Mouse (Mus musculus) right cerebral cortex, postnatal 36 days (tissue): ENCODE data around the gene Gm5565.
"Not testable (repeated sequence)": the region's sequence is repeated elsewhere in the genome, so short reads cannot be mapped to it uniquely, and the experiment has no call there.

Experiments used
- DNase-seq, 2 experiments: peaks; one replicate each; pipeline ENCODE4 v3.0.0; 2022; ENCODE audit warnings: low spot score in 2 of 2, mixed read lengths in 1 of 2

Gm5565 gene

DNA sequence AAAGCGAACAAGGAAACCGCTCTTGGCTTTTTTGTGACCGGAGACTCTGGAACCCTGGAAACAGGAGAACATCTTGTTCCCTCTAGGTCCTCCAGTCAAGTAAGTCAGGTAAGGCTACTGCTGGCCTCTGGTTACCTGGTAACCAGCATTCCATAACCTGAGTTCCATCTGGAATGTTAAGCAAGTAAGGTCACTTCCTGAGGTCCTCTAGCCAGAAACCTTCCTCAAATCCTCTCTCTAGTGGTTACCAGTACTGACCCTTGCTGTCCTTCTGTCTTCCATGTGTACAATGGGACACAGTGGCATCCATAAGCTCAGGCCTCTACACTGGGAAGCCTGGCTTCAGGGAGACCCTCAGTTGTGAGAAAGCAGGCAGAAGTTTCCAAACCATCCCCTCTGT, at the start of gene Gm5565:
Gm5565 (minus strand) TSS at position 101 of the 400 bp plus-strand sequence.
- not testable (repeated sequence) for DNase-seq

DNA sequence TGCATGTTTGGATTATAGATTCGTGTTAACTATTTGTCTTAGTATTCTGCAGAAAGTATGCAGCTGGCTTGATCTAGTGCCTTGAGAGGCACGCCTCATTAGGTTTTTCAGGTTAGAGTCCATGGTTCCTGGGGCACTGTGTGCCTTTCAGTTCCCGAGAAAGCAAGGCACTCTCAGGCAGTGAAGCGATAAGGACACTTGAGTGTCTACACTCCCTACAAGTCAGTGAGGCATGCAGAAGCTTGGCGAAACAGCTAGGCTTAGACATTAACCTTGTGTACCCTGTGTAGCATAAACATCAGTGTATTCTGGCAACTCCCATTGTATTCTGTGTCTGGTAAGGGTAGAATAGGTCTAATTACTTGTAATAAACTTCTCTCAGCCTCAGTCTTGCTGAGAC, 45.2 kb upstream of the Gm5565 start:
- no peak for DNase-seq

DNA sequence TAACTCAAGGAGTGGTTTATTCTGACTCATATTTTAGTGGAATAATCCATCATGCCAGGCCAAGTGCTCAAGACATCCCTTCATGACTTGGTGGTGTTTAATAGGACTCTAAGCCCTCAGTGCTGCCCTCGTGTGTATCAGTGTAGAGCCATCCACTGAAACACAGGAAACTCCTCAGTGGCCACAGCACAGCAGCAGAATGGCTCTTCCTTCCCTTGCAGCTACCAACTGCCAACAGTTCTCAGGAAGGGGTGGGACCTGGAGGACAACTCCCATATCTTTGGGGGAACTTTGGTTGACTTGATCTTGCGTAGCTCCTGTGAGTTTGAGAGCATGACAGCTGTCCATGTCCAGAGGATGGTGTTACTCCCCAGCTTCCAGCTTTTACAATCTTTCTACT, 43.6 kb upstream of the Gm5565 start:
- no peak for DNase-seq

DNA sequence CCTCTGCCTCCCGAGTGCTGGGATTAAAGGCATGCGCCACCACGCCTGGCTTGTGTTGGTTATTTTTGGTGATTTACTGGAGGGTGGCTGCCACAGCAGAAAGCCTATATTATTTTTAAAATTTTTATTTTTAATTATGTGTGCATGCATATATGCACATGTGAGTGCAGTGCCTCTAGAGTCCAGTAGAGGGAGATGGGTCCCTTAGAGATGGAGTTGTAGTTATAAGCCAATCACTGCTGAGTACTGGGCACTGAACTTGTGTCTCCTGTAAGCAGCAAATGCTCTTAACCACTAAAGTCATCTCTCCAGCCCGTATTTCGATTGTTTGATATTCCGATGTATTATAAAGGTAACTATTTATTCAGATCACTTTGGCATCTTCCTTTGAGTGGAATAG, 40.2 kb upstream of the Gm5565 start:
- no peak for DNase-seq

DNA sequence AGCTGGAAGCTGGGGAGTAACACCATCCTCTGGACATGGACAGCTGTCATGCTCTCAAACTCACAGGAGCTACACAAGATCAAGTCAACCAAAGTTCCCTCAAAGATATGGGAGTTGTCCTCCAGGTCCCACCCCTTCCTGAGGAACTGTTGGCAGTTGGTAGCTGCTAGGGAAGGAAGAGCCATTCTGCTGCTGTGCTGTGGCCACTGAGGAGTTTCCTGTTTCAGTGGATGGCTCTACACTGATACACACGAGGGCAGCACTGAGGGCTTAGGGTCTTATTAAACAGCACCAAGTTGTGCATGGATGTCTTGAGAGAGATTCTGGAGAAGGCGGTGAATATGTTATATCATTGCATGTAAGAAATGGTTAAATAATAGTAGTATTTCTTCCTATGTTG, 39.2 kb upstream of the Gm5565 start:
- no peak for DNase-seq

DNA sequence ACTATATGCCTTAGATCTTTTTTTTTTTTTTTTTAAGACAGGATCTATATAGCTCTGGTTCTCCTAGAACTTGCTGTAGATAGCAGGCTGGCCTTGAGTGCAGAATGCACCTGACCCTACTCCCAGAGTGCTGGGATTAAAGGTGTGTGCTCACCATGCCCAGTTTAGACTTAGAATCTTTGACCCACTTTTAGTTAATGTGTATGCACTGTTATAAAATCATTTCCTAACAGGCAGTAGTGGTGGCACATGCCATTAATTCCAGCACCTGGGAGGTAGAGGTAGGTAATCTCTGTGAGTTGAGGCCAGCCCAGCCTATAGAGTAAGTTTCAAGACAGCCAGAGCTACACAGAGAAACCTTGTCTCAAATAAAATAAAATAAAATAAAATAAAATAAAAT, 38.7 kb upstream of the Gm5565 start:
- DNase-seq, result no peak

DNA sequence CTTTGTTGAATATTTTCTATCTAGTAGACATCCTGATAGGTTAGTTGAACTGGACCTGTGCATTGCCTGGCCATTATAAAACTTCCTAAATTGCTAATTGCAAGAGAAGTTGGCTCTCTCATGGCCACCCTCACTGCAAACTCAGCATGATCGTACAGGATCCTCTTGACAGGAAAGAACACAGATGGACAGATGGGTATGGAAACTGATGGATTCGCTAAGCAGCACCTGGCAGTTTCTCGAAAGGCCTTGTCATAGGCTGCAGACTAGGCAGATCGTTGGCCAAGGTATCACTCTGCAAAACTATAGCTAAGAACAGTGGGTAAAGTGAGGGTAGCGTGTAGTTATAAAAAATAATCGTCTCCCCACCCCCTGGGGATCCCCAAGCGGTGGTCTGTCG, 33.0 kb upstream of the Gm5565 start:
- no peak for DNase-seq

DNA sequence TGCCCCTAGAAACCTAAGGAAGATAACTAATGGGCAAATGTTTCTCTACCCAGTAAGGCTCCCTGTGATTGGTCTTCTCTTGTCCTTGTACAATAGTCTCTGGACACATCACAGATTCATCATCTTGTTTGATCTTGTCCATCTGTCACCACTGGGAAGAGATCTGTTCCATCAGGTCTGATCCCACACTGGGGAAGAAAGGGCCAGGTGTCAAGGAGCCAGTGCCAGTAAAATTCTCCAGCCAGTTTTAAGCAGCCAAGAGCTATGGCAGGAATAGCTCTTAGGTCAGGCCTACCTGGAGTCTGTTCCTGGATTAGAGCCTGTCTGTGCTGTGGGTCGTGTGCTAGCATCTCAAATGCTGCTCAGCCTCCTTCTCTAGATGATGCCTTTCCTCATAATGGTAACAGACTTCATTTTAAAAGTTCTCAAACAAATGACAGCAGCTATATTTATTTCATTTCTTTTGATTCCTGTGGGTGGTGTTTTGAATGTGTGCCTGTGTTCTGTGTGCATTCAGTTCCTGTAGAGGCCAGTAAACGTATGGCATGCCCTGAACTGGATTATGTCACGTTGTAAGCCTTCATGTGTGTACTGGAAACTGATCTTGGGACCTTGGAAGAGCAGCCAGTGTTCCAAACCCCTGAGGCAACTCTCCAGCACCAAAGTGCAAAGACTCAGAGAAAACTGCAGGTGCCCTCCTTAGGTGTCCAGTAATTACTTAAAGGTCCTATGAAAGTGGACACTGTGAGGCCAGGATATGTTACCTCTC, 30.3 kb upstream of the Gm5565 start:
- no peak for DNase-seq

DNA sequence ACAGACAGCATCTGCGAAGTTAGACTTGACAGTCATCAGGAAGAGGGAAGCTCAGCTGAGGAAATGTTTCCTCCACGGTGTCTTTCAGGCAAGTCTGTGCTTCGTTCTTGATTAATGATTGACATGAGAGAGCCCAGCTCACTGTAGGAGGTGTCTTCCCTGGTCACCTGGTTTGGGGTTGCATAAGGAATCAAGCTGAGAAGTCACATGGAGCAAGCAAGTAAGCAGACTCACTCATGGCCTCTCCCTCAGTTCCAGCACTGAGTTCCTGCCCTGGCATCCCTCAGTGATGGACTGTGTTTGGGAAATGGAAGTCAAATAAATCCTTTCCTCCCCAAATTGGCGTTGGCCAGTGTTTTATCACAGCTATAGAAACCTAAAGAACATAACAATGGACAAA, 29.8 kb upstream of the Gm5565 start:
- no peak for DNase-seq

DNA sequence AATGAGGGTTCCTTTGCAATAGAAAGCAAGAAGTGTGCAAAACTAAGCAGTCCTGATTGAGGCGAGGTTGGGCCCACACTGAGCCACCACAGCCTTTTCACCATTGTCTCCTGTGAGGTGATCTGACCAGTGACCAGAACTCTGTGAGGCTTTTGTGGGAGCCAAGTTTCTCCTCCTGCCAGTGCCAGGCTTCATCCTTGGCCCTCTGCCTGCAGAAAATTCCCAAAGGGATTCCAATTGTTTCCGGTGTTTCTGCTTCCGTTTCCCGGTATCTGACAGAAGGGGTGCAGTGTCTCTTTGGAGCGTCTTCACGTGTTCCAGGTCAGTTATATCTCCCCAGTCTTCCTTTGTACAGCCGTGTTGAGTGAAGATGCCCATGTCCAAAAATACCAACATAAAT, 28.4 kb upstream of the Gm5565 start:
- no peak for DNase-seq

DNA sequence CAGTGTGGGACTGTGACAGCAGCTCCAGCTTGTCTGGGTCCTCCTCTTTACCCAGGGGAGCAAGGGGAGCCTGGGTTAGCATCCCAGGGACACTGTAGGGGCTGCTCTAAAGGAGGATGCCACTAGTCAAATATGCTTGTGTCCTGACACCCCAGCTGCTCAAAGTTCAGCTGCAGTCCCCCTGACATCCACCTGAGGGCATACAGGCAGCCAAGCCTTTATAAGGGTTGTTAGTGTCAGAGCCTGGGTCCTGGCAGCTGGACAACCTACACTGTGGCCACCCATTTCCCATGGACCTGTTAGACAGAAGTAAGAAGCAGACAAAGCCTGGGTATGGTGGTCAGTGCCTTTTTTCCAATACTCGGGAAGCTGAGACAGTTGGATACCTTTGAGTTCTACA, 27.8 kb upstream of the Gm5565 start:
- no peak for DNase-seq

DNA sequence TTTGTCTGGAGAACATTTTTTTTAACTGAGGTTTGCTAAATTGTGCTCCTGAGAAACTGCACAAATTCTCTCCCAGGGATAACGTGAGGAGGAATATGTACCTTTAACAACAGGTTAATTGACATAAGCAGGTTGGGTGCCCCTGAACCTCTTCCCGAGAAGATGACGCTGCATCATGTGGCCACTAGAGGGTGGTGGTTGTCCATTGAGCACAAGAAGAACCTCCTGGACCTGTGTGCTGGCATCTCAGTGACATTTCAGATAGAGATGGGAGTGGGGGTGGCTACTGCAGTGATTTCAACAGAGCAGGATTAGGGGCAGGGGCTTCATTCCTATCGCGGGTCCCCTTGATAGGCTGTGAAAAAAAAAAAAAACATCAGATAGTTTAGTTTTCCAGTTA, 27.1 kb upstream of the Gm5565 start:
- DNase-seq, result peak; percentile 11 to 31

DNA sequence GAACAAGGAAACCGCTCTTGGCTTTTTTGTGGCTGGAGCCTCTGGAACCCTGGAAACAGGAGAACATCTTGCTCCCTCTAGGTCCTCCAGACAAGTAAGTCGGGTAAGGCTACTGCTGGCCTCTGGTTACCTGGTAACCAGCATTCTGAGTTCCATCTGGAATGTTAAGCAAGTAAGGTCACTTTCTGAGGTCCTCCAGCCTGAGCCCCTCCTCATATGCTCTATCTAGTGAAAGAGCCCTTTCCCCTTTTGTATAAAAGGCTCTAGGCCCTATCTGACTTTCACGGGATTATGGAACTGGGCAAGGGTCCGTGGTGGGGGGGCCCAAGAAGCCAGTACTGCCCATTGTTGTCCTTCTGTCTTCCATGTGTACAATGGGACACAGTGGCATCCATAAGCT, 24.9 kb upstream of the Gm5565 start, which contains the start of gene 1700001J03Rik:
1700001J03Rik (minus strand) TSS at position 101 of the 400 bp plus-strand sequence.
- DNase-seq, result not testable (repeated sequence)

DNA sequence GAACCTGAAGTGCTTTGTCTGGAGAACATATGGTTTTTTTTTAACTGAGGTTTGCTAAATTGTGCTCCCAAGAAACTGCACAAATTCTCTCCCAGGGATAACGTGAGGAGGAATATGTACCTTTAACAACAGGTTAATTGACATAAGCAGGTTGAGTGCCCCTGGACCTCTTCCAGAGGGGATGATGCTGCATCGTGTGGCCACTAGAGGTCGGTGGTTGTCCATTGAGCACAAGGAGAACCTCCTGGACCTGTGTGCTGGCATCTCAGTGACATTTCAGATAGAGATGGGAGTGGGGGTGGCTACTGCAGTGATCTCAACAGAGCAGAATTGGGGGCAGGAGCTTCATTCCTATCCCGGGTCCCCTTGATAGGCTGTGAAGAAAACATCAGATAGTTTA, 12.4 kb upstream of the Gm5565 start:
- DNase-seq, result not testable (repeated sequence)

DNA sequence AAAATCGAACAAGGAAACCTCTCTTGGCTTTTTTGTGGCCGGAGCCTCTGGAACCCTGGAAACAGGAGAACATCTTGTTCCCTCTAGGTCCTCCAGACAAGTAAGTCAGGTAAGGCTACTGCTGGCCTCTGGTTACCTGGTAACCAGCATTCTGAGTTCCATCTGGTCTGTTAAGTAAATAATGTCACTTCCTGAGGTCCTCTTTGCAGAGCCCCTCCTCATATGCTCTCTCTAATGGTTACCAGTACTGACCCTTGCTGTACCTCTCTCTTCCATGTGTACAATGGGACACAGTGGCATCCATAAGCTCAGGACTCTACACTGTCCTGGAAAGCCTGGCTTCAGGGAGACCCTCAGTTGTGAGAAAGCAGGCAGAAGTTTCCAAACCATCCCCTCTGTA, 10.3 kb upstream of the Gm5565 start, which contains the start of gene Gm6309:
Gm6309 (minus strand) TSS at position 101 of the 400 bp plus-strand sequence.
- DNase-seq, result not testable (repeated sequence)

DNA sequence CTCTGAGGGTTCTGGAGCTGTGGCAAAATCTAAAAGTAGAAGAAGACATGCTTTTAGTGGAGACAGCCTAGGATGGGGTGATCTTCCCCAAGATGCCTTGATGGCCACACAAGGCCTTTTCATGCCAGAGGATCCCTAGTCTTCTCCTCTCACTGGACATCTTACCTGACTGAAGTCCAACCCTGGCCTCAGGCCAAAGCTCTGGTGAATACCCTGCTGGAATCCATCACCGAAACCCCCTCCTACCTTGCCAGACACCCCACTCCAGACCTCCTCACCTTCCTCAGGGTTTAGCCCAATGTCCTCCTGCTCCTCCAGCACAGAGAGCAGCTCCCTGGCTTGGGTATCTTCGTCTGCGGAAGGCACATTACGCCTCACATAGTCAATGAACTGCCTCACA, 2.0 kb downstream of the Gm5565 start:
- DNase-seq, result not testable (repeated sequence)

DNA sequence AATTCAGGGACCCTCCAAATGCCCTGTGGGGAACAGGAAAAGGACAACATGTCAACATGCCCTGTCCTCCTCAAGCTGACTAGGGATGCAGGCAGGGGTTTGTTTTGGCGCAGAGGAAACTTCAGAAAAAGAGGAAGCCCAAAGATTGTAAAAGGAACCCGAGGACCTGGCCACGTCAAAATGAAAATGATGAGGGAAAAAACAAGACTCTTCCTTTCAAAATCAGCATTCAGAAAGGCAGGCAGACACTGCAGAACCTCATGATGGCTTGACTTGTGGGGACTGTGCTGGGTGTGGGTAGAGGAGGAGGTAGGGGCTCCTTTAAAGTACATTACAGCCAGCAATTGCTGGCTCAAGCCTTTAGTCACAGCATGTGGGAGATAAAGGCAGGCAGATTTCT, 9.9 kb downstream of the Gm5565 start:
- DNase-seq, result no peak

DNA sequence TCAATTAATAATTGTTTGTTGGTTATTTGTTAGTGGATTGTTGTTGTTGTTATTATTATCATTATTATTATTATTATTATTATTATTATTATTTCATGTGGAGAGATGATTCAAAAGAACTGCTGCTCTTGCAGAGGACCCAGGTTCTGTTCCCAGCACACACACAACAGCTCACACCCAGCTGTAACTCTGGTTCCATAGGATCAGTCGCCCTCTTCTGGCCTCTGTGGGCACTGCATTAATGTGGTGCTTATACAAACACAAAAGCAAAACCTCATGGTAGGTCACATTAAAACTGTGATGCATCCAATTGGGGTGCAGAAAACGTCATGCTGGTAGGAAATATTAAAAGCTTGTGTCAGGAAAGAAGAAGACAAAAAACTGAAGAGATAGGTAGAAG, 12.4 kb downstream of the Gm5565 start:
- no peak for DNase-seq
